Mouse (Mus musculus): Measurements from ENCODE around the gene Chchd6.

- TF ChIP-seq E2F4 (IDR thresholded peaks at IDR 0.05; ENCODE audit: insufficient read depth) (no peak), POLR2A (IDR thresholded peaks at IDR 0.05; ENCODE audit: insufficient read length, low read depth) (no peak), REST (IDR thresholded peaks at IDR 0.05; ENCODE audit: insufficient read depth, insufficient read length) (no peak), CEBPB (IDR thresholded peaks at IDR 0.05; ENCODE audit: insufficient read depth, poor library complexity, severe bottlenecking) (no peak), USF1 (IDR thresholded peaks at IDR 0.05; ENCODE audit: low read depth) (no peak), TCF12 (IDR thresholded peaks at IDR 0.05; ENCODE audit: insufficient read depth, poor library complexity, severe bottlenecking) (no peak), MAX (IDR thresholded peaks at IDR 0.05; ENCODE audit: low read depth) (no peak), POLR2AphosphoS2 (IDR thresholded peaks at IDR 0.05; ENCODE audit: insufficient read length, low read depth) (no peak)
Measured at GRCm38 (mm10) chr6:89496916-89497315, 98.5 kb downstream of the Chchd6 start.
